Mouse (Mus musculus): ENCODE measurements around the gene Hs3st6.
A peak's percentile ranks its signal among the peaks of the same experiment; 100 is the strongest.

DNA sequence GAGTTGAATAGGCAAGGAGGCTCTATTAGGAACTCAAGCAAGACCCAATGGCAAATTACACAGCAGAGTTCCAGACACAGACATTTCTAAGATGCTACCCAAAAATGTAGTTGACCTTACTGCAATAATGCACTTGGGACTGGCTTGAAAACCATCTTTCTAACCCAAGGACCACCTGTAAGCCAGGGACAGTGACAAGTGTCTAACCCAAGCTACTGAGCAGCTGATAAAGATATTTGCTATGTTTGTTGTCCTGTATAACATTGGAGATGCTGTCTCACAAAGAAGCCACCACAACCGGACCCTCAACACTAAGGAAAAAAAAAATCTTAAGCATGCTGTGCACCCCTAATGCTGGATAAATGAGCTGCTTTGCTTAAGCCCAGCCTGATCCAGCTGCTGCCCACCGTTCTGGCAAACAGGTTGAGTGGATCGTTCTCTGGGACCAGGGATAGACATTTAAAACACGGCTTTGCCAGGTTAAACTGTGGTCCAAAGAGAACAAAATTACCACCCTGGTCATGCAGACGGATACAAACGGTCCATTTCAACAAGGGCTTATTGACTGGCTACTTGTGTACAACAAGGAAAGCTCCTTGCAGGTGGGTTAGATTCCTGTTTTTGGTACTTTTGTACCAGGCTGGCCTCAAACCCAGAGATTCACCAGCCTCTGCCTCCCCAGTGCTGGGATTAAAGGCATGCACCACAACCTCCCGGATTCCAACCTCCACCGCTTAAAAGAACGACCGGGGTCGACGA is 29.5 kb upstream of the Hs3st6 start:
- TF ChIP-seq CTCF (IDR thresholded peaks at IDR 0.05; ENCODE audit: low read depth, low read length) (no peak), TAL1 (conservative IDR thresholded peaks at IDR 0.05; ENCODE audit: low read depth, low read length) (no peak), GATA1 (IDR thresholded peaks at IDR 0.05; ENCODE audit: borderline replicate concordance, low read length) (no peak), POLR2AphosphoS5 (IDR thresholded peaks at IDR 0.05; ENCODE audit: insufficient replicate concordance, low read depth, low read length) (peak; percentile 88; the same call in 1 of the 2 replicates)

Data from G1E (cell line).